Mouse (Mus musculus) forebrain, postnatal 0 days (tissue): ENCODE results near the gene Adsl. TPM values are rescaled to one million over a fixed set of nuclear protein-coding genes. Genes with fewer than 3 reads are reported as not detected.

ENCODE experiments used
- ATAC-seq: fragments of 200-750 bp; cut with Nextera tagmentation; 2 replicates; pipeline ENCODE4 v1.8.0; 2017; ENCODE audit warnings: mild to moderate bottlenecking, moderate library complexity
- DNase-seq: peaks from one replicate; pipeline ENCODE4 v3.0.0-alpha.2; 2015
- H3K27ac ChIP-seq: fragments of 300-500 bp; sonication (generic); 2 replicates; pipeline ENCODE4 v1.5.1; 2014; ENCODE audit warnings: low read depth, mild to moderate bottlenecking, antibody characterized with exemption, low read length, moderate library complexity, mixed read lengths
- H3K27me3 ChIP-seq: fragments of 300-500 bp; sonication (generic); 2 replicates; pipeline ENCODE4 v1.6.1; 2014; ENCODE audit warnings: mild to moderate bottlenecking, low read length, mixed read lengths; ENCODE audit not compliant: insufficient read depth
- H3K36me3 ChIP-seq: fragments of 300-500 bp; sonication (generic); 2 replicates; pipeline ENCODE4 v1.6.1; 2014; ENCODE audit warnings: mild to moderate bottlenecking, moderate library complexity; ENCODE audit not compliant: insufficient read depth
- H3K4me1 ChIP-seq: fragments of 300-500 bp; sonication (generic); 2 replicates; pipeline ENCODE4 v1.6.1; 2014; ENCODE audit warnings: antibody characterized with exemption; ENCODE audit not compliant: insufficient read depth
- H3K4me2 ChIP-seq: fragments of 300-500 bp; sonication (generic); 2 replicates; pipeline ENCODE4 v1.6.1; 2014; ENCODE audit warnings: low read depth, mild to moderate bottlenecking, moderate library complexity
- H3K4me3 ChIP-seq: fragments of 300-500 bp; sonication (generic); 2 replicates; pipeline ENCODE4 v1.5.1; 2014; ENCODE audit warnings: low read depth, low read length, mixed read lengths
- H3K9ac ChIP-seq: fragments of 300-500 bp; sonication (generic); 2 replicates; pipeline ENCODE4 v1.6.1; 2014; ENCODE audit warnings: mild to moderate bottlenecking
- H3K9me3 ChIP-seq: fragments of 300-500 bp; sonication (generic); 2 replicates; pipeline ENCODE4 v1.6.1; 2016; ENCODE audit warnings: low read length
- CTCF ChIP-seq: sonication (generic); IDR thresholded peaks from 2 replicates; pipeline ENCODE4 v1.5.1; 2016; ENCODE audit warnings: antibody characterized with exemption, control low read depth, low read depth
- WGBS: fragments of 180-500 bp; shearing (Covaris S2); extraction: QIAGEN DNeasy Blood & Tissue Kit; methylation state at CpG from one replicate; pipeline ENCODE4 v1.1.7; 2014; 5-methylcytosine and 5-hydroxymethylcytosine counted together
- polyA plus RNA-seq: library from polyadenylated mRNA; unstranded; fragments of >200 nt; fragmentation: Nextera tagmentation; extraction: Ambion mirVana; gene quantifications from 2 replicates; pipeline ENCODE4 v1.2.1, GENCODE M21; 2015
- total RNA-seq: library from RNA; depleted of rRNA; stranded (reverse); fragments of >200 nt; gene quantifications from 2 replicates; pipeline ENCODE4 v1.2.3, GENCODE M21; 2014

Gene Adsl
- total and polyA plus RNA-seq, 2 experiments from 2014 or later = 77.1 to 80.3 TPM

- no peak for ATAC-seq
- Histone ChIP-seq H3K4me2 (no peak overlapping the region), H3K4me3 (no peak overlapping the region), H3K27me3 (no peaks in the 10 kb centered on the region), H3K36me3 (peaks cover 68% of the 10 kb centered on the region), H3K27ac (no peak overlapping the region), H3K4me1 (no peaks in the 10 kb centered on the region), H3K9ac (no peak overlapping the region), H3K9me3 (no peaks in the 10 kb centered on the region)
- WGBS = 94% methylated on average over 12 of the region's 12 CpGs
- TF ChIP-seq CTCF = no peak
- no peak for DNase-seq
Observed at GRCm38 (mm10) chr15:80955836-80956438, 7.6 kb downstream of the Adsl start.

GRCm38 (mm10) chr15:80969371-80969770 is 21.1 kb downstream of the Adsl start:
- no peak for TF ChIP-seq CTCF
- Histone ChIP-seq H3K9me3 (no peaks in the 10 kb centered on the region), H3K27ac (no peak overlapping the region), H3K9ac (no peak overlapping the region), H3K4me2 (no peak overlapping the region), H3K4me1 (no peaks in the 10 kb centered on the region), H3K36me3 (peaks cover 50% of the 10 kb centered on the region), H3K4me3 (no peak overlapping the region), H3K27me3 (no peaks in the 10 kb centered on the region)
- DNase-seq (no peak), ATAC-seq (no peak)
- WGBS = 84% methylated on average over 1 of the region's 1 CpGs

GRCm38 (mm10) chr15:80974311-80974710 is 26.0 kb downstream of the Adsl start:
- Histone ChIP-seq H3K27me3 (no peaks in the 10 kb centered on the region), H3K27ac (no peak overlapping the region), H3K36me3 (peaks cover 7% of the 10 kb centered on the region; the same call in 1 of the 2 replicates), H3K4me3 (no peak overlapping the region), H3K9ac (no peak overlapping the region), H3K9me3 (no peaks in the 10 kb centered on the region), H3K4me1 (no peaks in the 10 kb centered on the region), H3K4me2 (no peak overlapping the region)
- ATAC-seq = no peak
- TF ChIP-seq CTCF = no peak
- no peak for DNase-seq
- WGBS = 41% methylated on average over 5 of the region's 5 CpGs

GRCm38 (mm10) chr15:80975666-80976065 is 27.4 kb downstream of the Adsl start:
- DNase-seq (no peak), ATAC-seq (no peak)
- H3K27me3 ChIP-seq = no peaks in the 10 kb centered on the region
- no peaks in the 10 kb centered on the region for H3K9me3 ChIP-seq
- H3K4me2 ChIP-seq = no peak overlapping the region
- H3K27ac ChIP-seq = no peak overlapping the region
- no peaks in the 10 kb centered on the region for H3K4me1 ChIP-seq
- no peak for TF ChIP-seq CTCF
- H3K9ac ChIP-seq = no peak overlapping the region
- WGBS = 93% methylated on average over 3 of the region's 3 CpGs
- no peak overlapping the region for H3K4me3 ChIP-seq
- H3K36me3 ChIP-seq = no peaks in the 10 kb centered on the region

GRCm38 (mm10) chr15:80977620-80978334 is 29.5 kb downstream of the Adsl start, which contains the start of gene Sgsm3:
Gene Sgsm3 (plus strand): TSS chr15:80977765.
- DNase-seq (peak; percentile 93), ATAC-seq (peak; percentile 98)
- Histone ChIP-seq H3K36me3 (no peaks in the 10 kb centered on the region), H3K27ac (peak within 1 kb of the TSS; percentile 66), H3K4me2 (peak within 1 kb of the TSS; percentile 71), H3K27me3 (no peaks in the 10 kb centered on the region), H3K9ac (peak within 1 kb of the TSS; percentile 71), H3K4me3 (peak within 1 kb of the TSS; percentile 84), H3K4me1 (no peaks in the 10 kb centered on the region), H3K9me3 (no peaks in the 10 kb centered on the region)
- no peak for TF ChIP-seq CTCF
- WGBS = under 1% methylated on average over 66 of the region's 67 CpGs

- peak; percentile 6 for DNase-seq
- Histone ChIP-seq H3K27ac (no peak overlapping the region), H3K4me2 (no peak overlapping the region), H3K4me1 (no peaks in the 10 kb centered on the region), H3K36me3 (no peaks in the 10 kb centered on the region), H3K4me3 (no peak overlapping the region), H3K27me3 (no peaks in the 10 kb centered on the region), H3K9ac (no peak overlapping the region), H3K9me3 (no peaks in the 10 kb centered on the region)
- WGBS = 66% methylated on average over 4 of the region's 4 CpGs
- no peak for TF ChIP-seq CTCF
- ATAC-seq = no peak
Observed at GRCm38 (mm10) chr15:80979611-80980010, 31.3 kb downstream of the Adsl start.

GRCm38 (mm10) chr15:80981176-80981575 is 32.9 kb downstream of the Adsl start:
- Histone ChIP-seq H3K36me3 (no peaks in the 10 kb centered on the region), H3K27ac (no peak overlapping the region), H3K4me1 (no peaks in the 10 kb centered on the region), H3K9me3 (no peaks in the 10 kb centered on the region), H3K27me3 (no peaks in the 10 kb centered on the region), H3K4me3 (no peak overlapping the region), H3K4me2 (no peak overlapping the region), H3K9ac (no peak overlapping the region)
- TF ChIP-seq CTCF = no peak
- no peak for ATAC-seq
- 93% methylated on average over 4 of the region's 4 CpGs for WGBS
- DNase-seq = no peak
